Mouse (Mus musculus): ENCODE measurements around the gene Polr3f.

Gene Polr3f

DNA sequence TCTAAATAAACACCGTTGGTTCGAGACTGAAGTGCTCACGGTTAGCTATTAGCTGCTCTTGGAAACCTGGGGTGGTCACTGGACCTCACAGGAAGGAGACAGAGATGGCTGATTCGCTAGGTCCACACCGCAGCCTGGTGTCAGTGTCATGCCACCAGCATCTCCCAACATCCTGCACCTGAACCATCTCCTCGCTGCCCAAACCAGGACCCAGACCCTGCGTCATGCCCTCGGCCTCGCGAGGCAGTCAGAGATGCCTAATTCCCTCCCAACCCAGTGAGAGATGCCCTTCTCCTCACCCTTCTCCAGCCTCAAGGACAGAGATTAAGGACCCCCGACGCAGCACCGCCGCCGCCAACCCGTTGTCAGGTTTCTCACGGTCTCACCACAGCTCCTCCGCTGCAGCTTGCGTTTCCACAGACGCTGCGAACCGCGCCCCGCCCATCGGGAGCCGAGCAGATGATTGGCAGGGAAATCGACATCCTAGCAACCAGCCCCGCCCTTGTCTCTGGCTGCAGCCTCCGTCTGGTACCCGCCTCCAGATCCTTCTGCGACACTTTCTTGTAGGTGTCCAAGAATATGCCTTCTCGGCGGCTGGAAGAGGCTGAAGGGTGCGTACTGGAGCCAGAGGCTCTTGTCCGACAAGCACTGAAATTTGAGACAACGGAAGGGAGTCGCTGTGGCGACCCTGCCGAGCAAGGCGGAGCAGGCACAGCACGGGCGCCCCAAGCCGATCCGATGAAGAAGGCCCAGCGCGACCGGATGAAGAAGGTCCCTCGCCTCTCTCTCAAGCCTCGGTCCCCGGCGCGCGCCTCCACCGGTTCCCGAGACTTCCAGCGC lies at the start of gene Polr3f, which contains the start of gene Dzank1:
TSS of gene Polr3f (plus strand) at position 738 of the 840 bp plus-strand sequence.
TSS of gene Dzank1 (minus strand) at position 434 of the 840 bp plus-strand sequence.
- peak; percentile 98 for DNase-seq (ENCODE audit: low read depth, low spot score)

DNA sequence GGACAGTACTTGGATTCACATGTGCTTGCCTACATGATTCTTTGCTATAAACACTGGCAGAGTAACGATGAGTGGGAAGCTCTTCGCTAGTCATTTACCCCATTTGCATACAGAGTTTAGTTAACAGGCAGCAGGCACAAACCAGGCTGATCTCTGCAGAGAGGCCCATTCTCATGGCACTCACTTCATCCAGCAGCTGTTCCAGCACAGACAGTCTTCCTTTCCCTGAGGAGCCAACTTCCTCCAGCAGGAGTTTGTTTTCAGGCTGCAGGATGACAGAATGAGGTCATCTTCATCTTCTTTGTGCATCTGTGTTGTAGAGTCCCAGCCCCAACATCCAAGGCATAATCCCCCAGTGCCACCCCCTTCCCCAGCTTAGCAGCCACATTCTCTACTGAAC lies 48.1 kb upstream of the Polr3f start:
- no peak for DNase-seq (ENCODE audit: low read depth, low spot score)

DNA sequence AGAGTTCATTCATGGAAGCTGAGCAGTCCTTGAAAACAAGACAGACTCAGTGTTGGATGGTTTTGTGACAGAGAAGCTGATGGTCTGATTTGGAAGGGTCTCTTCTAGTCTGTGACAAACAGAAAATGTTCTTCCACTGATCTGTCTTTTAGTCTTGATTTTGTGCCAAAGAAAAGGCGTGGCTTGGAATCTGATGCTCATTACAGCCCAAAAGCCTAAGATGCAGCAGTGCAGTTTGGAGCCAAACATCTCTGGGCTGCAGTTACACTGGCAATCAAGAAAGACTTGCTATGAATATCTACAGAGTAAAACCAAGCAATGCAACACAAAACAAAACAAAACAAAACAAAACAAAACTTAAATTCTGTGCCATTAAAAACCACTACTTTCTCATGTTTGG lies 43.4 kb upstream of the Polr3f start:
- no peak for DNase-seq (ENCODE audit: low read depth, low spot score)

GRCm38 (mm10) chr2:144485439-144485838 lies 42.1 kb upstream of the Polr3f start:
- DNase-seq (ENCODE audit: low read depth, low spot score): no peak

GRCm38 (mm10) chr2:144487476-144487875 lies 40.0 kb upstream of the Polr3f start:
- DNase-seq (ENCODE audit: low read depth, low spot score): no peak

GRCm38 (mm10) chr2:144489342-144489741 lies 38.2 kb upstream of the Polr3f start:
- no peak for DNase-seq (ENCODE audit: low read depth, low spot score)

GRCm38 (mm10) chr2:144502134-144502533 lies 25.4 kb upstream of the Polr3f start:
- DNase-seq (ENCODE audit: low read depth, low spot score): no peak

- no peak for DNase-seq (ENCODE audit: low read depth, low spot score)
These were observed 12.9 kb upstream of the Polr3f start for GRCm38 (mm10) chr2:144514619-144515018.

- DNase-seq (ENCODE audit: low read depth, low spot score): no peak
These were observed 7.7 kb upstream of the Polr3f start for GRCm38 (mm10) chr2:144519772-144520171.

DNA sequence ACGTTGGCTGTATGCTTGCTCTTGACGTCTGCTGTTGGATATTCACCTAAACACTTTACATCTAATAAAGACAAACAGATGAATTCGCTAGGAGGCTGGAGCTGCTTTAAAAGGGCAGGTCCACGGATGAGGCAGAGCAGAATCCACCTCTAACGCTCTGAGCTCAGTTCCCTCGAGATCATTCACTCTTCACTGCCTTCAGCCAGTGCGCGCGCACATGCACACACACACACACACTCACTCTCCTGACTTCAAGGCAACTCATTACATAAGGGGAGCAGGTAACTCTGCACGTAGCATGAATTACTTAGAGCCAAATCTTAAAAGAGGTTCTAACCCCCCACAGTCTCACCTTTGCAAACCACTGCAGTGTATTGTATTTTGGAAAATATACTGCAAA lies 1.7 kb upstream of the Polr3f start:
- peak; percentile 46 for DNase-seq (ENCODE audit: low read depth, low spot score)

GRCm38 (mm10) chr2:144527821-144528174 lies 280 bp downstream of the Polr3f start:
- DNase-seq (ENCODE audit: low read depth, low spot score): no peak

DNA sequence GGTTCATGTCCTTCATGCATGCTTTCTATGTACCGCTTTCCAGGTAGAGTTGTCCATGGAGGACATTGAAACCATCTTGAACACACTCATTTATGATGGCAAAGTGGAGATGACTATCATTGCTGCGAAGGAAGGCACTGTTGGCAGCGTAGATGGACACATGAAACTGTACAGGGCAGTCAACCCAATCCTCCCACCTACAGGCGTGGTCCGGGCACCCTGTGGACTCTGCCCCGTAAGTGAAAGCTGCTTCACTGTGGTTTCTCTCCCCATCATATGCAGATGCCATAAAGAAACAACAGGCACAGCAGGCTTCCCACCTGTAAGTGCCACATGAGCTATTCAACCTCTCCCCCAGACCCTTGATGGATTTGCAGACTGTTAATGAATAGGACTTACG lies 9.6 kb downstream of the Polr3f start:
- no peak for DNase-seq (ENCODE audit: low read depth, low spot score)

- peak; percentile 41 for DNase-seq (ENCODE audit: low read depth, low spot score)
These were observed 13.7 kb downstream of the Polr3f start for GRCm38 (mm10) chr2:144541246-144541645.

- no peak for DNase-seq (ENCODE audit: low read depth, low spot score)
These were observed 16.2 kb downstream of the Polr3f start for GRCm38 (mm10) chr2:144543670-144544069.

GRCm38 (mm10) chr2:144544630-144545029 lies 17.1 kb downstream of the Polr3f start:
- DNase-seq (ENCODE audit: low read depth, low spot score): no peak

- DNase-seq (ENCODE audit: low read depth, low spot score): no peak
These were observed 17.5 kb downstream of the Polr3f start for GRCm38 (mm10) chr2:144545061-144545460.

- DNase-seq (ENCODE audit: low read depth, low spot score): no peak
These were observed 18.0 kb downstream of the Polr3f start for GRCm38 (mm10) chr2:144545481-144545880.

- DNase-seq (ENCODE audit: low read depth, low spot score): no peak
These were observed 20.0 kb downstream of the Polr3f start for GRCm38 (mm10) chr2:144547559-144547958.

- DNase-seq (ENCODE audit: low read depth, low spot score): no peak
These were observed 23.0 kb downstream of the Polr3f start, which contains the start of gene Rbbp9 for GRCm38 (mm10) chr2:144550529-144550928. Gene Rbbp9 (minus strand): TSS chr2:144550869.

DNA sequence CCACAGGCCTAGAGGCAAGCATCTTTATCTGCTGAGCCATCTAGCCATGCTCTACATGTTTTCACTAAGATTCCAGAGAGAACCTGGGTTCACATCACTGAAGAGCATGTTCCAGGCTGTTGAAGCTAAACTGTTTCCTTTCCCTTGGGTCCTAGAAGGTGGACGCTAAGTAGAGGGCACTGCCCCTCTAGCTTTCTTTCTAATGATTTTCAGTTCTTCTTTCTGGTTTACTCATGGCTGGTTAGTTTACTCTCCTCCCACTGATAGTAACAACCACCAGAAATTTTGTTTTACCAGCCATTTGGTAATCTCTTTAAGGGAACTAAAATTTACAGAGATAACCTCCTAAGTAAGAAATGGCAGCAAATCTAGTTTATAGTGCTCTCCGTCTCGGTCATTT lies 26.4 kb downstream of the Polr3f start:
- DNase-seq (ENCODE audit: low read depth, low spot score): peak; percentile 50

DNA sequence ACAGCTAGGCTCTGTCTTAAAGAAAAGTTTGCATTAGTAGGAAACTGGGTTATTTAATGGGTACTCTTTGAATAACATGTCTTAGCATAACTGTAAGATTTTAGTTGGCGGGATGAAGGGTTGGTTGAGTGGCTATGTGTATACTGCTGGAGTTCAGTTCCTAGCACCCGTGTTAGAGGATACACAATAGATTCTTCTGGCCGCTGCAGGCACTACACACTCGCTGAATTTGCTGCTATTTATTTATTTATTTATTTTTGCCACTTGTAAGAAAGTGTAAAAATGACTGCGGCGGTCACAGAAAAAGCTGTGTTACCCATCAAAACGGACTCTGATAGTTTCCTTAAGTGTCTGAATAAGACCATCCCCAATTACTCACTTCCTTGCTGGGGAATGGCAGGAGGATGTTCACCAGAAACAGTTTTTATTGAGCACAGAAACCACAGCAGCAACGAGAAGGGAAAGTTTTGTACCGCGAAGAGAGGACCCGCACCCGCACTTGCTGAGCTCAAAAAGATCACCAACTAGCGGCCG lies 27.8 kb downstream of the Polr3f start:
- no peak for DNase-seq (ENCODE audit: low read depth, low spot score)

- DNase-seq (ENCODE audit: low read depth, low spot score): peak; percentile 97
These were observed 28.5 kb downstream of the Polr3f start, which contains the start of gene Sec23b for GRCm38 (mm10) chr2:144555820-144556552. Gene Sec23b (plus strand): TSS chr2:144556229.
